Comparison of ENCODE assay signal across 24 mouse cellular contexts in genomic region chr10:67748121-67748520, GRCm38 (mm10).
"Had no signal": no experiment of that assay in that cellular context is flagged by ENCODE, and none has a peak within 500 bp of the region (broad histone marks: within the 10 kb centered on the region; RNA-seq: fewer than 3 reads in every experiment).

No protein-coding gene starts in this region.

- H3K9ac ChIP-seq: heart, embryonic 13.5 days; heart, embryonic 15.5 days; hindbrain, embryonic 13.5 days; hindbrain, embryonic 15.5 days; limb, embryonic 13.5 days; limb, embryonic 15.5 days; liver, embryonic 12.5 days; liver, embryonic 14.5 days had no signal

- H3K4me2 ChIP-seq: heart, embryonic 11.5 days; heart, embryonic 13.5 days; heart, embryonic 15.5 days; hindbrain, embryonic 13.5 days; hindbrain, embryonic 15.5 days; limb, embryonic 13.5 days; limb, embryonic 15.5 days; liver, embryonic 12.5 days had no signal

- ATAC-seq: hindbrain, postnatal 0 days; intestine, embryonic 16.5 days; liver, embryonic 12.5 days had no signal

- H3K27me3 ChIP-seq: heart, embryonic 13.5 days; heart, embryonic 15.5 days; hindbrain, embryonic 13.5 days; hindbrain, embryonic 15.5 days; limb, embryonic 13.5 days; limb, embryonic 15.5 days; liver, embryonic 12.5 days had no signal

- DNase-seq: gastrocnemius, adult 2 months; gastrocnemius, postnatal 10 days; gastrocnemius, postnatal 36 days; heart, adult 18-20 months; heart, postnatal 14 days; heart, postnatal 36 days; kidney, adult 11 months; kidney, postnatal 10 days; kidney, postnatal 25 days; kidney, postnatal 4 days; layer of hippocampus, postnatal 36 days; left cerebral cortex, postnatal 4 days had no signal

- H3K4me1 ChIP-seq: heart, embryonic 15.5 days; hindbrain, embryonic 13.5 days; hindbrain, embryonic 15.5 days; limb, embryonic 13.5 days; limb, embryonic 15.5 days; liver, embryonic 12.5 days had no signal

- H3K9me3 ChIP-seq: heart, embryonic 13.5 days; heart, embryonic 15.5 days; hindbrain, embryonic 13.5 days; hindbrain, embryonic 15.5 days; limb, embryonic 13.5 days; limb, embryonic 15.5 days; liver, embryonic 12.5 days had no signal

- H3K4me3 ChIP-seq: gastrocnemius, adult 2 months; heart, embryonic 13.5 days; heart, embryonic 15.5 days; hindbrain, embryonic 13.5 days; hindbrain, embryonic 15.5 days; layer of hippocampus, adult 2 months; limb, embryonic 13.5 days; limb, embryonic 15.5 days; liver, embryonic 12.5 days had no signal

- H3K27ac ChIP-seq: gastrocnemius, adult 2 months; heart, embryonic 13.5 days; heart, embryonic 15.5 days; hindbrain, embryonic 13.5 days; hindbrain, embryonic 15.5 days; hindbrain, postnatal 0 days; layer of hippocampus, adult 2 months; limb, embryonic 13.5 days; limb, embryonic 15.5 days; liver, embryonic 12.5 days; liver, embryonic 14.5 days had no signal

- H3K36me3 ChIP-seq: heart, embryonic 13.5 days; heart, embryonic 15.5 days; hindbrain, embryonic 13.5 days; hindbrain, embryonic 15.5 days; limb, embryonic 13.5 days; limb, embryonic 15.5 days; liver, embryonic 12.5 days had no signal
